Mouse (Mus musculus) thymus, adult 2 months (tissue): ENCODE measurements around the gene Cdh13. TPM values are rescaled to one million over a fixed set of nuclear protein-coding genes. Genes with fewer than 3 reads are reported as not detected.

Experiments
- DNase-seq: peaks from one replicate; pipeline ENCODE4 v3.0.0; 2021
- H3K27ac ChIP-seq: fragments of 200-500 bp; 2 replicates; pipeline ENCODE4 v1.5.1; 2012; ENCODE audit warnings: low read length, control low read depth; ENCODE audit not compliant: control insufficient read depth, insufficient read depth
- H3K27me3 ChIP-seq: fragments of 200-500 bp; 2 replicates; pipeline ENCODE4 v1.6.1; 2012; ENCODE audit warnings: mild to moderate bottlenecking, low read length, moderate library complexity, mixed read lengths; ENCODE audit not compliant: control insufficient read depth, insufficient read depth
- H3K36me3 ChIP-seq: fragments of 200-500 bp; 2 replicates; pipeline ENCODE4 v1.6.1; 2012; ENCODE audit warnings: mild to moderate bottlenecking, low read length, moderate library complexity; ENCODE audit not compliant: control insufficient read depth, insufficient read depth
- H3K4me1 ChIP-seq: fragments of 200-500 bp; replicated peaks from 2 replicates; pipeline ENCODE4 v1.6.1; 2012; ENCODE audit warnings: low read length; ENCODE audit not compliant: control insufficient read depth, insufficient read depth
- H3K4me3 ChIP-seq: fragments of 200-500 bp; 2 replicates; pipeline ENCODE4 v1.5.1; 2012; ENCODE audit warnings: mild to moderate bottlenecking, low read length, control low read depth, moderate library complexity; ENCODE audit not compliant: control insufficient read depth, insufficient read depth
- CTCF ChIP-seq: fragments of 200-500 bp; IDR thresholded peaks from 2 replicates; pipeline ENCODE4 v1.5.1; 2012; ENCODE audit warnings: mild to moderate bottlenecking, control low read depth, low read length, moderate library complexity, borderline replicate concordance; ENCODE audit not compliant: control insufficient read depth, poor library complexity, insufficient read depth; ENCODE audit errors: extremely low read depth
- POLR2A ChIP-seq: fragments of 200-500 bp; IDR thresholded peaks from 2 replicates; pipeline ENCODE4 v1.6.1; 2012; ENCODE audit warnings: mild to moderate bottlenecking, low read length, control low read depth, moderate library complexity; ENCODE audit not compliant: control insufficient read depth, poor library complexity, insufficient read depth; ENCODE audit errors: extremely low read depth
- WGBS: fragments of 180-500 bp; shearing (Covaris S2); methylation state at CpG from one replicate; pipeline ENCODE4 v1.1.7; 2018; 5-methylcytosine and 5-hydroxymethylcytosine counted together
- polyA plus RNA-seq: library from polyadenylated mRNA; depleted of rRNA; stranded (reverse); fragments of >200 nt; gene quantifications from 2 replicates; pipeline ENCODE4 v1.2.3, GENCODE M21; 2012

Gene Cdh13
- polyA plus RNA-seq, 1 experiment: 12.5 TPM

GRCm38 (mm10) chr8:119245641-119246040, 962.1 kb downstream of the Cdh13 start:
- Histone ChIP-seq H3K4me3 (no peak overlapping the region), H3K27ac (no peak overlapping the region), H3K36me3 (no peaks in the 10 kb centered on the region), H3K4me1 (no peaks in the 10 kb centered on the region), H3K27me3 (no peaks in the 10 kb centered on the region)
- WGBS: 58% methylated on average over 1 of the region's 1 CpGs
- no peak for TF ChIP-seq POLR2A
- no peak for DNase-seq

DNA sequence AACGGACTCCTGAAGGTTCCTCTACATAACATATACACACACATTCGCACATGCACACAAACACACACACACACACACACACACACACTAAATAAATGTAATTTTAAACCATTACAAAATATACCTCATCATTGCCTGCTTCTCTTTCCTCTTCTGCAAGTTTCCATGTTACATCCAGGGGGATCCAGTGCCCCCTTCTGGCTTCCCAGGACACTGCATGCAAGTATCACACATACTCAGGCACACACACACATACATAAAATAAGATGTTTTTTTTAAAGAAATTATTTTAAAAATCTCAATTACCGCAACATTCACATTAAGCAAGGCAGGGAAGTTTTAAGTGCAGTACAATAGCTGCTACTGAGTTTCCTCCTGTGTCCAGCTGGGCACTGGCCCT, 970.8 kb downstream of the Cdh13 start:
- Histone ChIP-seq H3K36me3 (no peaks in the 10 kb centered on the region), H3K27ac (no peak overlapping the region), H3K4me1 (no peaks in the 10 kb centered on the region), H3K4me3 (no peak overlapping the region), H3K27me3 (no peaks in the 10 kb centered on the region)
- DNase-seq: no peak
- WGBS: 95% methylated on average over 3 of the region's 3 CpGs
- TF ChIP-seq CTCF (no peak), POLR2A (no peak)

DNA sequence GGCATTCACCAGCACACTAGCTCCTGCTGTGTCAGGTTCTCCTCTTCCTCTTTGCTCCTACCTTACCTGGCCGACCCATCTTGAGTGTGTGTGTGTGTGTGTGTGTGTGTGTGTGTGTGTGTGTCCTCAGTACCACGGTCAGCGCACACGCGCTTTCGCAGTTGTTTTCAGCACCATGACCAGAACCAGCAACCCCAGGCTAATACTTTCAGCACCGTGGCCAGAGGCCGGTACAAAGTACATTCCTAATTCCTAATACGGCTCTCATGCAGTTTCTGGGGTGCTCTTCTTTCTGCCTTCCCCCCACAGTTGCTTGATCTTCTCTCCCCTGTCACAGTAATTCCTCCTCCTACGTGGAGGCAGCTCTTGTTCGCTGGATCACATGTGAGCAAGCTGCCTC, 975.1 kb downstream of the Cdh13 start:
- no peaks in the 10 kb centered on the region for H3K27me3 ChIP-seq
- H3K27ac ChIP-seq: no peak overlapping the region
- H3K4me3 ChIP-seq: no peak overlapping the region
- DNase-seq: no peak
- H3K4me1 ChIP-seq: no peaks in the 10 kb centered on the region
- H3K36me3 ChIP-seq: no peaks in the 10 kb centered on the region
- 44% methylated on average over 11 of the region's 11 CpGs for WGBS
- TF ChIP-seq CTCF (no peak), POLR2A (no peak)

DNA sequence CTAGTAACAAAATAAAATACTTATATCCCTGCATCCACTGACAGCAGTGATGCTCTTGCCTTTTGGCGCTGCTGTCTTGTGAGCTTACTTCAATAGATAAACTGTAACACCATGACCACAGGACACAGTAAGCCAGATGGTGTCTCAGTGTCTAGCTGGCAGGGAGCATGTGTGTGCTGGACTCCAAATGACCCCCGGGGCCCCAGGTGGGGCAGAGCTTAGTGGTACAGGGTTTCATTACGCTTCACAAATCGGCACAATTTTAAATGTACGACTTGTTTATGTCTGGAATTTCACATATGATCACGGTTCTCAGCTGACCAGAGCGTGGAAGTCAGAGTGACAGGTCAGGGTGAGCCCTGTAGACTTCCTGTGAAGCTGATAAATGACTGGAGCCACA, 980.2 kb downstream of the Cdh13 start:
- WGBS: 87% methylated on average over 7 of the region's 7 CpGs
- no peak for DNase-seq
- Histone ChIP-seq H3K4me3 (no peak overlapping the region), H3K36me3 (no peaks in the 10 kb centered on the region), H3K27me3 (no peaks in the 10 kb centered on the region), H3K4me1 (no peaks in the 10 kb centered on the region), H3K27ac (no peak overlapping the region)
- no peak for TF ChIP-seq POLR2A
- TF ChIP-seq CTCF: no peak

DNA sequence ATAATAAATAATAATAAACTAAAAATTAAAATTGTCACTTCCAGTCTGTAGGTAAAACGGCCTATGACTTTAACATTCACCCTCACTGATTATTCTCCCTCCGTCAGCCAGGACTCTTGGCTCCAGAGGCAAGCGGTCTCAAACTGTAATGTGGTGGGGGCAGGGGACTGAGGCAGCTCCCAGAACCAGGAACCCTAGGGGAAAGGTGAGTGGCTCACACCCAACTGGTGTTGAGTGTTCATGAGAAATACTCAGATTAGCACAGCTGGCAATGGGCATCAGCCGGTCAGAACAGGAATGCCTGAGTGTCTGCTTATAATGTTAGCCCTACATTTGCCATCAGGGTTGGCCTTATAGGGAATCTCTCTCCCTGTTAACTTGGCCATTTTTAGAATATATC, 982.8 kb downstream of the Cdh13 start:
- no peaks in the 10 kb centered on the region for H3K27me3 ChIP-seq
- no peak overlapping the region for H3K27ac ChIP-seq
- no peak overlapping the region for H3K4me3 ChIP-seq
- H3K36me3 ChIP-seq: no peaks in the 10 kb centered on the region
- WGBS: 89% methylated on average over 4 of the region's 4 CpGs
- no peak for TF ChIP-seq CTCF
- no peak for TF ChIP-seq POLR2A
- no peaks in the 10 kb centered on the region for H3K4me1 ChIP-seq
- no peak for DNase-seq

GRCm38 (mm10) chr8:119269576-119269975, 986.0 kb downstream of the Cdh13 start:
- H3K36me3 ChIP-seq: no peaks in the 10 kb centered on the region
- WGBS: 36% methylated on average over 3 of the region's 3 CpGs
- no peak overlapping the region for H3K4me3 ChIP-seq
- no peak for DNase-seq
- no peaks in the 10 kb centered on the region for H3K4me1 ChIP-seq
- TF ChIP-seq CTCF (no peak), POLR2A (no peak)
- H3K27ac ChIP-seq: no peak overlapping the region
- H3K27me3 ChIP-seq: no peaks in the 10 kb centered on the region

- 85% methylated on average over 9 of the region's 9 CpGs for WGBS
- Histone ChIP-seq H3K27me3 (no peaks in the 10 kb centered on the region), H3K27ac (no peak overlapping the region), H3K4me3 (no peak overlapping the region), H3K36me3 (no peaks in the 10 kb centered on the region), H3K4me1 (no peaks in the 10 kb centered on the region)
- no peak for DNase-seq
- TF ChIP-seq POLR2A (no peak), CTCF (no peak)
These were observed 986.8 kb downstream of the Cdh13 start for GRCm38 (mm10) chr8:119270371-119270770.
